Mouse (Mus musculus) heart, postnatal 0 days (tissue): Measurements from ENCODE around the gene Clybl. TPM values are rescaled to one million over a fixed set of nuclear protein-coding genes. Genes with fewer than 3 reads are reported as not detected.

Source experiments
- ATAC-seq: fragments of 200-750 bp; cut with Nextera tagmentation; 2 replicates; pipeline ENCODE4 v1.8.0; 2017; ENCODE audit warnings: low read depth, moderate number of reproducible peaks, moderate library complexity; ENCODE audit not compliant: insufficient read depth
- DNase-seq: peaks from one replicate; pipeline ENCODE4 v3.0.0-alpha.2; 2016; ENCODE audit warnings: low spot score
- H3K27ac ChIP-seq: fragments of 300-500 bp; sonication (generic); 2 replicates; pipeline ENCODE4 v1.5.1; 2014; ENCODE audit warnings: low read depth, mild to moderate bottlenecking
- H3K27me3 ChIP-seq: fragments of 300-500 bp; sonication (generic); 2 replicates; pipeline ENCODE4 v1.6.1; 2014; ENCODE audit warnings: low read length, mixed read lengths; ENCODE audit not compliant: control insufficient read depth, insufficient read depth
- H3K36me3 ChIP-seq: fragments of 300-500 bp; sonication (generic); replicated peaks from 2 replicates; pipeline ENCODE4 v1.6.1; 2014; ENCODE audit warnings: low read length, mixed read lengths; ENCODE audit not compliant: control insufficient read depth, insufficient read depth
- H3K4me1 ChIP-seq: fragments of 300-500 bp; sonication (generic); 2 replicates; pipeline ENCODE4 v1.6.1; 2014; ENCODE audit warnings: antibody characterized with exemption; ENCODE audit not compliant: control insufficient read depth, insufficient read depth
- H3K4me2 ChIP-seq: fragments of 300-500 bp; sonication (generic); 2 replicates; pipeline ENCODE4 v1.6.1; 2014; ENCODE audit warnings: low read depth, mild to moderate bottlenecking, low read length, moderate library complexity
- H3K4me3 ChIP-seq: fragments of 300-500 bp; sonication (generic); 2 replicates; pipeline ENCODE4 v1.5.1; 2014; ENCODE audit warnings: low read depth, low read length
- H3K9ac ChIP-seq: fragments of 300-500 bp; sonication (generic); replicated peaks from 2 replicates; pipeline ENCODE4 v1.6.1; 2014; ENCODE audit warnings: low read depth, low read length, mixed read lengths
- H3K9me3 ChIP-seq: fragments of 300-500 bp; sonication (generic); replicated peaks from 2 replicates; pipeline ENCODE4 v1.6.1; 2016; ENCODE audit warnings: low read length; ENCODE audit not compliant: control insufficient read depth
- CTCF ChIP-seq: IDR thresholded peaks from 2 replicates; pipeline ENCODE4 v1.5.1; 2016; ENCODE audit warnings: antibody characterized with exemption, control low read depth, low read depth
- EP300 ChIP-seq: IDR thresholded peaks from 2 replicates; pipeline ENCODE4 v1.6.1; 2016; ENCODE audit warnings: antibody characterized with exemption, low read depth
- WGBS: fragments of 180-500 bp; shearing (Covaris S2); extraction: QIAGEN DNeasy Blood & Tissue Kit; methylation state at CpG from one replicate; pipeline ENCODE4 v1.1.7; 2014; 5-methylcytosine and 5-hydroxymethylcytosine counted together
- polyA plus RNA-seq: library from polyadenylated mRNA; unstranded; fragments of >200 nt; fragmentation: Nextera tagmentation; extraction: Ambion mirVana; gene quantifications from 2 replicates; pipeline ENCODE4 v1.2.1, GENCODE M21; 2015
- total RNA-seq: library from RNA; depleted of rRNA; stranded (reverse); fragments of >200 nt; gene quantifications from 2 replicates; pipeline ENCODE4 v1.2.3, GENCODE M21; 2014; ENCODE audit warnings: low replicate concordance

Clybl gene
- total and polyA plus RNA-seq, 2 experiments from 2014 or later: 74.6 to 111 TPM

DNA sequence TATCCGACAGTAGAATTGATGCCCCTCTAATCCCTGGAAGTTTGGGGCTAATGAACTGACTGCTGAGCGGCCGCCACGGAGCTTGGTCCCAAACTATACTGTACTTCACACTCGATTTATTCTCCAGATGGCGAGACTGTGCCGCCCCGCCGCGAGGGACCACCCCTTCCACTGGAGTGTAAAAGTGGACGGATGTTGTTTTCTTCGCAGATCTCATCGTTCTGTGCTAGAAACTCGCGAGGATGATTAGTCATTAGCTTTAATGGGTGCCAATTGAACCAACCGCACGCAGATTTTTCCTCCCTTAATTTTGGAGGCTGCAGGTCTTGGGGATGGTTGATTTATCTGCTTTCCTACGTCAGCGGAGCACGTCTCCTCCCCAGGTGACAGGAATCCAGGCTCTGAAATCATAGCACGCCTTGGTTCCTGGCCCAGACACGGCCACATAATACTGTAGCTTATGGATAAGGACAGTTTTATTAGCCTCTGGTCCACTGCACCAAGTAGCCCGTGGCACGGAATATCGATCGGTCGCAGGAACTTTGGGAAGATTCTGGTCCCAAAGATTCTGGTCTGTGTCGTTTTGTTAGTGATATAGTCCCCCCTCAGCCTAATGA is 185.9 kb downstream of the Clybl start:
- Histone ChIP-seq H3K27me3 (no peaks in the 10 kb centered on the region), H3K9me3 (no peaks in the 10 kb centered on the region), H3K4me2 (no peak overlapping the region), H3K9ac (no peak overlapping the region), H3K36me3 (no peaks in the 10 kb centered on the region), H3K4me1 (no peaks in the 10 kb centered on the region), H3K27ac (no peak overlapping the region), H3K4me3 (no peak overlapping the region)
- DNase-seq (no peak), ATAC-seq (no peak)
- 86% methylated on average over 28 of the region's 28 CpGs for WGBS
- TF ChIP-seq CTCF: no peak

- 83% methylated on average over 3 of the region's 3 CpGs for WGBS
- DNase-seq (no peak), ATAC-seq (no peak)
- TF ChIP-seq CTCF: no peak
- no peak for TF ChIP-seq EP300
- no peaks in the 10 kb centered on the region for H3K9me3 ChIP-seq
- H3K4me3 ChIP-seq: no peak overlapping the region
- no peaks in the 10 kb centered on the region for H3K36me3 ChIP-seq
- H3K9ac ChIP-seq: no peak overlapping the region
- H3K27ac ChIP-seq: no peak overlapping the region
- no peaks in the 10 kb centered on the region for H3K27me3 ChIP-seq
- no peaks in the 10 kb centered on the region for H3K4me1 ChIP-seq
- H3K4me2 ChIP-seq: no peak overlapping the region
Observed at GRCm38 (mm10) chr14:122367882-122368418, 186.4 kb downstream of the Clybl start.

- TF ChIP-seq EP300 (no peak), CTCF (no peak)
Observed at GRCm38 (mm10) chr14:122368501-122368900, 187.0 kb downstream of the Clybl start.

DNA sequence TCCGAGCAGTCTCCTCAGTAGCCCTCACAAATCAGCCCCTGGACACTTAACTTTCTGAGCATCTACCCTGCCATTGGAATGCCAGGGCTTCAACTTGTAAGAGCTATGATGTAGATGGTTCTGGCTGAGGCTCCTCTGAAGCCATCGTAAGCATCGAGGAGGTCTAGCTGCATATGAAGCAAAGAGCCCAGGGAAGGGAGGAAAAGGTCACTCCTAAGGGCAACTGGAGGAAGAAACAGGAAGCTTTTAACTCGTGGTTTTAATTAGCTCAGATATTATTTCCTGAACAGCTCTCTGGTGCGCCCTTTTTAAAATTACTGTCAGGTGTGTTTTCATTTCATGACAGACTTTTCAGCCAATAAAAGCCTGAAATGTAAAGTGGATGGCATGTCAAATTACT is 190.5 kb downstream of the Clybl start:
- DNase-seq (no peak), ATAC-seq (no peak)
- Histone ChIP-seq H3K4me3 (no peak overlapping the region), H3K27ac (no peak overlapping the region), H3K27me3 (no peaks in the 10 kb centered on the region), H3K9me3 (no peaks in the 10 kb centered on the region), H3K36me3 (no peaks in the 10 kb centered on the region), H3K4me2 (no peak overlapping the region), H3K9ac (no peak overlapping the region), H3K4me1 (no peaks in the 10 kb centered on the region)
- TF ChIP-seq CTCF (no peak), EP300 (no peak)
- WGBS: 70% methylated on average over 5 of the region's 5 CpGs

More at GRCm38 (mm10) chr14:122368501-122368900, 187.0 kb downstream of the Clybl start:
- Histone ChIP-seq H3K4me1 (no peaks in the 10 kb centered on the region), H3K36me3 (no peaks in the 10 kb centered on the region), H3K27me3 (no peaks in the 10 kb centered on the region), H3K4me3 (no peak overlapping the region), H3K9me3 (no peaks in the 10 kb centered on the region), H3K4me2 (no peak overlapping the region), H3K27ac (no peak overlapping the region), H3K9ac (no peak overlapping the region)
- DNase-seq (no peak), ATAC-seq (no peak)
- 90% methylated on average over 8 of the region's 8 CpGs for WGBS

DNA sequence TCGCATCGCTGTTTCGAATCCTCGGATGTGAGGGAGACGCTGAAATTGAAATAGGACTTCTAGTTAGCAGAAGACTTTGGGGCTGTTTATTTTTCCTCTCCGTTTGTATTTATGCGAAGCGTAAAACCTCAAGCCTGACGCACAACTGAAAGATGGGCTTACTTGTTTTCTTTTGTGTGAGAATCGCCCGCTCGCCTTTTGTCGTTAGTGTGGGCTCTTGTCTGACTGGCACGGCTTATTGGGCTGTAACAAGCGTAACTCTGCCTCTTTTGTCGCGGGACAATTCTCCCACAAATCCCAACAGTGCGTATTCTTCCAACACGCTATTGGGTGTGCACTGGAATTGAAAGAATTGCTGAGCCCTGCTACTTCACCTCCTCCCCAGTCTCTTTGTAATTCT is 192.0 kb downstream of the Clybl start:
- Histone ChIP-seq H3K27me3 (no peaks in the 10 kb centered on the region), H3K27ac (no peak overlapping the region), H3K4me1 (no peaks in the 10 kb centered on the region), H3K9ac (no peak overlapping the region), H3K9me3 (no peaks in the 10 kb centered on the region), H3K4me2 (no peak overlapping the region), H3K36me3 (no peaks in the 10 kb centered on the region), H3K4me3 (no peak overlapping the region)
- TF ChIP-seq EP300 (no peak), CTCF (no peak)
- WGBS: 65% methylated on average over 19 of the region's 19 CpGs
- DNase-seq: no peak
- no peak for ATAC-seq
